7 mouse cellular contexts compared by ENCODE assay signal in the genomic region with DNA sequence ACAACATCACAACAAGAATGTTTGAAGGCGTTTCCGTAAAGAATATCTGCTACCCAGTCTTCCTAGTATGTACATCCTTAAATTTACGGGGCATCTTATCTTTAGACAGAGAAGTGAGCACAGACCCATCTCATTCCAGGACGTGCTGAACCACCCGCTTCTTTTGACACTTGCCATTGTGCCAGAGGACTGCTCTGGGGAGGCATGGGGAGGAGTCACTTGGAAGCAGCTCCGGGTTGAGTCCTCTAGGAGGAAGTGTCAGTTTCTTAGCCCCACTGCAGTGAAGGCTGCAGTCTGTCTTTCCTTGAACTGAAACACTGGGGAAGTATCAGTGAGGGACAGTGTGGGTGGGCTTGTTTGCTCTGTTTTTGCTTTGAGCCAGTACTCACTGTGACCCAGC. TPM values are rescaled to one million over a fixed set of nuclear protein-coding genes. Genes with fewer than 3 reads are reported as not detected.
A peak's percentile ranks its signal among the peaks of the same experiment; 100 is the strongest.
DNase-seq lines count a peak whose midpoint lies in the region; ATAC-seq lines count a peak whose summit lies in the region.

No protein-coding gene starts in this region.

- intact Hi-C loops in left cerebral cortex, postnatal 10 days (cut with DNase I) = no loop called here

- H3K36me3 ChIP-seq in forebrain, embryonic 11.5 days (ENCODE audit: control insufficient read depth, insufficient read depth, low read length) = peaks cover 11% of the 10 kb centered on the region; the same call in 1 of the 2 replicates
- H3K36me3 ChIP-seq in liver, embryonic 15.5 days (replicated peaks) = peaks cover 32% of the 10 kb centered on the region

- H3K27ac ChIP-seq in forebrain, embryonic 11.5 days (ENCODE audit: low read depth, low read length) = no peak overlapping the region
- H3K27ac ChIP-seq in liver, embryonic 15.5 days (replicated peaks) = no peak overlapping the region

- H3K4me3 ChIP-seq in forebrain, embryonic 11.5 days (ENCODE audit: low read depth, low read length) = peak overlapping the region; percentile 84
- H3K4me3 ChIP-seq in liver, embryonic 15.5 days (replicated peaks) = peak overlapping the region; percentile 69

- no peak for ATAC-seq in forebrain, embryonic 11.5 days (replicated peaks; ENCODE audit: low FRiP score)
- no peak for ATAC-seq in liver, embryonic 15.5 days (ENCODE audit: insufficient read depth)
- ATAC-seq in frontal cortex, adult (ENCODE audit: low TSS enrichment) = no peak

- H3K9me3 ChIP-seq in forebrain, embryonic 11.5 days (ENCODE audit: control insufficient read depth, low read length) = no peaks in the 10 kb centered on the region
- no peaks in the 10 kb centered on the region for H3K9me3 ChIP-seq in liver, embryonic 15.5 days (replicated peaks)

- WGBS in forebrain, embryonic 11.5 days = 43% methylated on average over 6 of the region's 6 CpGs
- 14% methylated on average over 6 of the region's 6 CpGs for WGBS in liver, embryonic 15.5 days (ENCODE audit: insufficient replicate concordance)

- peak overlapping the region; percentile 94 for H3K9ac ChIP-seq in forebrain, embryonic 11.5 days (ENCODE audit: low read length)
- H3K9ac ChIP-seq in liver, embryonic 15.5 days = peak overlapping the region; percentile 67

- peak overlapping the region; percentile 67 for H3K4me2 ChIP-seq in forebrain, embryonic 11.5 days (ENCODE audit: low read depth, low read length, severe bottlenecking)
- peak overlapping the region; percentile 90 for H3K4me2 ChIP-seq in liver, embryonic 15.5 days

- peaks cover 4% of the 10 kb centered on the region for H3K4me1 ChIP-seq in forebrain, embryonic 11.5 days (replicated peaks; ENCODE audit: control insufficient read depth, insufficient read depth, low read length)
- H3K4me1 ChIP-seq in liver, embryonic 15.5 days (replicated peaks) = peaks cover 30% of the 10 kb centered on the region

- peak; percentile 14 for DNase-seq in thymus, postnatal 14 days
- DNase-seq in thymus, adult 18-20 months = no peak
- no peak for DNase-seq in forebrain, embryonic 11.5 days (ENCODE audit: low spot score)
- DNase-seq in frontal cortex, adult 2 months (ENCODE audit: extremely low spot score in 1 of 2, low spot score in 1 of 2) = no peak
- no peak for DNase-seq in left cerebral cortex, postnatal 10 days (ENCODE audit: extremely low spot score in 1 of 2, low spot score in 2 of 2)

- no peaks in the 10 kb centered on the region for H3K27me3 ChIP-seq in forebrain, embryonic 11.5 days (ENCODE audit: control insufficient read depth, insufficient read depth, low read length)
- H3K27me3 ChIP-seq in liver, embryonic 15.5 days = no peaks in the 10 kb centered on the region

RNA-seq across cellular contexts. Expression of a gene that starts 1.0 kb away (rescaled TPM):
- polyA plus RNA-seq in forebrain, embryonic 11.5 days (2014; fragmentation: Nextera tagmentation; extraction: Ambion mirVana) = 44.0 and 47.0 TPM in 2 replicates
- polyA plus RNA-seq in liver, embryonic 15.5 days (2015; fragmentation: Nextera tagmentation; extraction: Ambion mirVana) = 5.8 and 6.6 TPM in 2 replicates
- polyA plus RNA-seq in frontal cortex, adult 2 months (2012; rRNA removed) = 13.3 and 13.6 TPM in 2 replicates
- 10 to 100 TPM; 26.5 to 26.7 TPM for total RNA-seq in left cerebral cortex, postnatal 10 days (2021)

RNA-seq across cellular contexts. Expression of a gene that starts 43.8 kb away (rescaled TPM):
- polyA plus RNA-seq in forebrain, embryonic 11.5 days (2014; fragmentation: Nextera tagmentation; extraction: Ambion mirVana) = 106 and 133 TPM in 2 replicates
- polyA plus RNA-seq in liver, embryonic 15.5 days (2015; fragmentation: Nextera tagmentation; extraction: Ambion mirVana) = 3.2 and 3.6 TPM in 2 replicates
- polyA plus RNA-seq in frontal cortex, adult 2 months (2012; rRNA removed) = 7.7 and 8.4 TPM in 2 replicates
- total RNA-seq in left cerebral cortex, postnatal 10 days (2021) = 10 to 100 TPM; 11.9 to 12.2 TPM

Comparison
In these comparisons a context has a peak if more than half of its experiments do, and no peak if none do; other contexts are left out.
1. RNA of a gene that starts 43.8 kb away (polyA plus RNA-seq): 106 to 133 TPM in forebrain, embryonic 11.5 days; 7.7 to 8.4 TPM in frontal cortex, adult 2 months and 3.2 to 3.6 TPM in liver, embryonic 15.5 days; every median in the first group is over 10 times any median in the second.